Mouse (Mus musculus) CD4-positive, CD25-positive, alpha-beta regulatory T cell, adult 9 weeks (primary cell): ENCODE measurements around the gene Zfp114. TPM values are rescaled to one million over a fixed set of nuclear protein-coding genes. Genes with fewer than 3 reads are reported as not detected.

ENCODE experiments used
- polyA plus RNA-seq: library from polyadenylated mRNA; unstranded; fragments of 100-300 nt; shearing (Covaris generic); gene quantifications from one replicate; pipeline ENCODE4 v1.2.1, GENCODE M21; 2017

The Zfp114 gene
- polyA plus RNA-seq: 1.2 TPM

GRCm38 (mm10) chr7:24174618-24175336, at the start of gene Zfp114:
Gene Zfp114, plus strand, starts transcription at chr7:24175060.

GRCm38 (mm10) chr7:24133996-24134828, 40.6 kb upstream of the Zfp114 start, which contains the start of gene Zfp235:
Gene Zfp235, plus strand, starts transcription at chr7:24134169.

GRCm38 (mm10) chr7:24211343-24211742, 36.5 kb downstream of the Zfp114 start, which contains the start of gene Zfp111:
Gene Zfp111, minus strand, starts transcription at chr7:24211443.

Other genes with a start within 250 kb of the Zfp114 start
- gene Vmn1r179, start 248.1 kb upstream of the Zfp114 start, polyA plus RNA-seq: 0.07 TPM
- gene Vmn1r180, start 224.4 kb upstream of the Zfp114 start, polyA plus RNA-seq: not detected
- gene Vmn1r181, start 200.4 kb upstream of the Zfp114 start, polyA plus RNA-seq: not detected
- gene V1rd19, start 173.4 kb upstream of the Zfp114 start, polyA plus RNA-seq: not detected
- 0.05 TPM for gene Vmn1r183, start 121.8 kb upstream of the Zfp114 start, polyA plus RNA-seq
- gene Zfp180, start 93.1 kb upstream of the Zfp114 start, polyA plus RNA-seq: 42.6 TPM
- 1.6 TPM for gene Zfp112, start 62.7 kb upstream of the Zfp114 start, polyA plus RNA-seq
- 21.9 TPM for gene Zfp235, start 40.9 kb upstream of the Zfp114 start, polyA plus RNA-seq
- gene Zfp111, start 36.4 kb downstream of the Zfp114 start, polyA plus RNA-seq: 0.76 TPM
- gene Zfp109, start 62.5 kb downstream of the Zfp114 start, polyA plus RNA-seq: 6.1 TPM
- gene Zfp108, start 79.7 kb downstream of the Zfp114 start, polyA plus RNA-seq: 0.91 TPM
- gene Zfp93, start 95.4 kb downstream of the Zfp114 start, polyA plus RNA-seq: 3.7 TPM
- 30.7 TPM for gene Zfp61, start 126.2 kb downstream of the Zfp114 start, polyA plus RNA-seq
- 14.1 TPM for gene Zfp94, start 141.6 kb downstream of the Zfp114 start, polyA plus RNA-seq
- not detected for gene Tescl, start 158.9 kb downstream of the Zfp114 start, polyA plus RNA-seq
- gene Lypd5, start 174.1 kb downstream of the Zfp114 start, polyA plus RNA-seq: not detected
- 107 TPM for gene Kcnn4, start 195.2 kb downstream of the Zfp114 start, polyA plus RNA-seq
- 74.8 TPM for gene Smg9, start 224.6 kb downstream of the Zfp114 start, polyA plus RNA-seq